In genomic region chr1:134823323-134823722, GRCm38 (mm10) we compare ENCODE assay signal across 16 mouse cellular contexts.
DNase-seq lines count a peak whose midpoint lies in the region; ATAC-seq lines count a peak whose summit lies in the region.
"Had no signal": no experiment of that assay in that cellular context is flagged by ENCODE, and none has a peak within 500 bp of the region (broad histone marks: within the 10 kb centered on the region; RNA-seq: fewer than 3 reads in every experiment).

No protein-coding gene starts in this region.

- H3K4me2 ChIP-seq in intestine, embryonic 15.5 days (replicated peaks), result no peak overlapping the region
- H3K4me2 ChIP-seq: hindbrain, embryonic 15.5 days; liver, embryonic 13.5 days had no signal

- H3K36me3 ChIP-seq in embryonic facial prominence, embryonic 10.5 days (replicated peaks), result no peaks in the 10 kb centered on the region
- no peaks in the 10 kb centered on the region for H3K36me3 ChIP-seq in intestine, embryonic 15.5 days
- H3K36me3 ChIP-seq: hindbrain, embryonic 15.5 days; liver, embryonic 13.5 days had no signal

- peaks cover 16% of the 10 kb centered on the region for H3K4me1 ChIP-seq in embryonic facial prominence, embryonic 10.5 days
- peaks cover 5% of the 10 kb centered on the region; the same call in 1 of the 2 replicates for H3K4me1 ChIP-seq in intestine, embryonic 15.5 days (replicated peaks)

- no peak for ATAC-seq in intestine, embryonic 15.5 days
- ATAC-seq: forebrain, embryonic 16.5 days had no signal

- no peaks in the 10 kb centered on the region for H3K9me3 ChIP-seq in embryonic facial prominence, embryonic 10.5 days
- H3K9me3 ChIP-seq in intestine, embryonic 15.5 days, result no peaks in the 10 kb centered on the region
- H3K9me3 ChIP-seq: hindbrain, embryonic 15.5 days; liver, embryonic 13.5 days had no signal

- peak; percentile 93 for DNase-seq in heart, adult 11 months
- no peak for DNase-seq in heart, adult 8-10 months (ENCODE audit: low spot score)
- DNase-seq in embryonic facial prominence, embryonic 10.5 days (ENCODE audit: low spot score), result no peak
- DNase-seq in gastrocnemius, postnatal 14 days, result peak; percentile 46
- no peak for DNase-seq in urinary bladder, postnatal 10 days (ENCODE audit: low spot score)
- DNase-seq in left cerebral cortex, adult 9 months (ENCODE audit: low spot score in 2 of 2), result no peak
- DNase-seq in adrenal gland, postnatal 25 days, result no peak
- DNase-seq: adrenal gland, adult 2 months; cerebellum, adult 11 months; kidney, postnatal 36 days; liver, embryonic 13.5 days; midbrain, embryonic 14.5 days; right cerebral cortex, postnatal 4 days had no signal

- intact Hi-C loops in gastrocnemius, postnatal 14 days (cut with DNase I; ENCODE audit: low total_unique reads), result no loop called here

- no peaks in the 10 kb centered on the region for H3K27me3 ChIP-seq in embryonic facial prominence, embryonic 10.5 days (replicated peaks; ENCODE audit: low read depth, poor library complexity, severe bottlenecking)
- no peaks in the 10 kb centered on the region for H3K27me3 ChIP-seq in intestine, embryonic 15.5 days (replicated peaks)
- H3K27me3 ChIP-seq: hindbrain, embryonic 15.5 days; liver, embryonic 13.5 days had no signal

- no peak overlapping the region for H3K9ac ChIP-seq in intestine, embryonic 15.5 days
- H3K9ac ChIP-seq: hindbrain, embryonic 15.5 days; liver, embryonic 13.5 days had no signal

- H3K27ac ChIP-seq in embryonic facial prominence, embryonic 10.5 days (replicated peaks), result 0 out of 2 replicates have a peak overlapping the region, but pooled peaks have one; percentile 51
- H3K27ac ChIP-seq in intestine, embryonic 15.5 days, result peak overlapping the region; percentile 73
- H3K27ac ChIP-seq: hindbrain, embryonic 15.5 days; liver, embryonic 13.5 days had no signal

- WGBS in embryonic facial prominence, embryonic 10.5 days, result 83% methylated on average over 8 of the region's 8 CpGs
- 58% methylated on average over 8 of the region's 8 CpGs for WGBS in intestine, embryonic 15.5 days

- no peak overlapping the region for H3K4me3 ChIP-seq in embryonic facial prominence, embryonic 10.5 days
- H3K4me3 ChIP-seq in intestine, embryonic 15.5 days (replicated peaks), result no peak overlapping the region
- H3K4me3 ChIP-seq: hindbrain, embryonic 15.5 days; liver, embryonic 13.5 days had no signal

Comparison
In these comparisons a context has a peak if more than half of its experiments do, and no peak if none do; other contexts are left out.
1. DNase-seq: peak in heart, adult 11 months (single experiment) and gastrocnemius, postnatal 14 days (single experiment); none in heart, adult 8-10 months (single experiment), embryonic facial prominence, embryonic 10.5 days (single experiment), urinary bladder, postnatal 10 days (single experiment), left cerebral cortex, adult 9 months (0 of 2) and adrenal gland, postnatal 25 days (single experiment).